Mouse (Mus musculus) urinary bladder, postnatal 10 days (tissue): ENCODE measurements around the gene Prune2.
"Not testable (repeated sequence)": the region's sequence is repeated elsewhere in the genome, so short reads cannot be mapped to it uniquely, and the experiment has no call there.

Experiments
- DNase-seq: peaks from one replicate; pipeline ENCODE4 v3.0.0; 2022; ENCODE audit warnings: low spot score

Prune2 gene

GRCm38 (mm10) chr19:17130544-17130943 lies 174.6 kb downstream of the Prune2 start:
- DNase-seq: no peak

- DNase-seq: no peak
Observed at GRCm38 (mm10) chr19:17136677-17137460, 181.0 kb downstream of the Prune2 start.

GRCm38 (mm10) chr19:17137656-17138055 lies 181.7 kb downstream of the Prune2 start:
- DNase-seq: no peak

- DNase-seq: no peak
Observed at GRCm38 (mm10) chr19:17138144-17138915, 182.4 kb downstream of the Prune2 start.

DNA sequence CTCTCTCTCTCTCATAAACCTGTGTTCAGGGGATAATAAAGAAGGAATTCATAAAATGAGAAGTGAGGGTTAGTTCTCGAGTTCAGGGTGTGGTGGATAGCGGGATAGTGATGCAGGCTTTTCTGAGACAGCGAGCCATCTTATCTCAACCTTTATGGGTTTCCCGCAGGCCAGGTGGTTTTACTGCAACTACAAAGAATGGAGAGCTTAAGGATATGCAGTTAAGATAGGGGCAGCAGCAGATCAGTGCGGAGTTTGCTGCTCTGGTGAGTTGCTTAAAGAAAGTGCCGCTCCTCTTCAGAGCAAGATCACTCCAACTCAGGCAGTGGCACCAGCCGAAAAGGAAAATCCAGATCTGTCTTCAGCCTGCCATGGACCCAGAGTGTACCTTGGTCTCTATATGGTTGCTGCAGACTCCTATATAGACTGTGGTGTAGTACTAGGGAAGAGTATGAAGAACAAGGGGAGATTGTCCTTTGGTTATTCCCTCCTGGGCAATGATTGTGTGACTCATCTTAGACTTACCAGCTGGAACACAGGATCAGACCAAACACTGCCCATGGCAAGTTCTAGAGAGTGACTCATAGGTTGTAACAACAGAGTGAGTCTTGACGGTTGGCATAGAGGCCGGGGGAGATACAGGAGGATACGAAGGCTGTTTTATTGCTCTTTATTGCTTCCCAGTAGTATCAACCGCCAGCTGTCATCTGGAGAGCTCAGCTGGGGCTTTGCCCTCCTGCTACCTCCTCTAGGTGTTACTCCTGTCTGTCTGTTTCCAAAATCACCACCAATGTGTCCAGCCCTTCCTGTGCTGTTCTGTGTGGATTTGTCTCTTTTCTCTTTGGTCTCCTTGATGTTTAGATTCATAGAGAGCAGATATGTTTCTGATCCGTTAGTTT lies 184.3 kb downstream of the Prune2 start:
- DNase-seq: no peak

GRCm38 (mm10) chr19:17143245-17143644 lies 187.3 kb downstream of the Prune2 start:
- DNase-seq: no peak

DNA sequence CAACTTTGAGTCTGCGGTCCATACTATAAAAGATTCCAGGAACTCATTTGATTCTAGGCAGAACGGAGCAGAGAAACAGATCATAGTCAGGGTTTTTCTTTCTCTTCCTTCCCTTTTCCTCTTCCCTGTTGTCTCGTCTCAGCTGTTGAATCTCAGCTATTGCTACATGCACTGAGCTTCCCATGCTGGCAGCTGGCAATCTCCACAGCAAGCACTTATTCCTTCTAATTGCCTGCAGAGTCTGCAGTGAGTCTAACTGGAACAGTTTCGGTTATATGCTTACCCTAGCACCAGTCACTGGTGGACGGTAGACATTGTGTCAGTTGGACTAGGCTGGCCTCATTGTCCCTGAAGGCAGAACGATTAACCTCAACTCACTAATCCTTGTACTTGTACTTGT lies 188.3 kb downstream of the Prune2 start:
- DNase-seq: no peak

GRCm38 (mm10) chr19:17150064-17150463 lies 194.1 kb downstream of the Prune2 start:
- no peak for DNase-seq

GRCm38 (mm10) chr19:17151781-17152180 lies 195.9 kb downstream of the Prune2 start:
- DNase-seq: no peak

DNA sequence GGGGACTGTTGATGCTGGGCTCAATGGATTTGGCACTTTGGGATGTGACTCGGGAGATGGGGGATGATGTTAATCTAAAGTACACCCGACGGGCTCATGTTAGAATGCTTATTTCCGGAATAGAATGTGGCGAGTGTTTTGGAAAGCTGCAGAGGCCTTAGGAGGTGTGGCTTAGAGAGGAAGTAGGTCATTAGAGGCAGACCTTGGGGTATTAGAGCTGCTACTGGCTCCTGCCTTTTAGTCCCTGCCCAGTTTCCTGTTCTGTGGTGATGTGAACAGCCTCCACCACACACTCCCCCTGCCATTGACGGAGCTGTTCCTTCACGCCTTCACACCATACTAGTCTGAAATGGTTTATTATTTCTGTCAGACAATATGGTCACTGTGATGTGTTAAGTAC lies 196.5 kb downstream of the Prune2 start:
- DNase-seq: no peak

DNA sequence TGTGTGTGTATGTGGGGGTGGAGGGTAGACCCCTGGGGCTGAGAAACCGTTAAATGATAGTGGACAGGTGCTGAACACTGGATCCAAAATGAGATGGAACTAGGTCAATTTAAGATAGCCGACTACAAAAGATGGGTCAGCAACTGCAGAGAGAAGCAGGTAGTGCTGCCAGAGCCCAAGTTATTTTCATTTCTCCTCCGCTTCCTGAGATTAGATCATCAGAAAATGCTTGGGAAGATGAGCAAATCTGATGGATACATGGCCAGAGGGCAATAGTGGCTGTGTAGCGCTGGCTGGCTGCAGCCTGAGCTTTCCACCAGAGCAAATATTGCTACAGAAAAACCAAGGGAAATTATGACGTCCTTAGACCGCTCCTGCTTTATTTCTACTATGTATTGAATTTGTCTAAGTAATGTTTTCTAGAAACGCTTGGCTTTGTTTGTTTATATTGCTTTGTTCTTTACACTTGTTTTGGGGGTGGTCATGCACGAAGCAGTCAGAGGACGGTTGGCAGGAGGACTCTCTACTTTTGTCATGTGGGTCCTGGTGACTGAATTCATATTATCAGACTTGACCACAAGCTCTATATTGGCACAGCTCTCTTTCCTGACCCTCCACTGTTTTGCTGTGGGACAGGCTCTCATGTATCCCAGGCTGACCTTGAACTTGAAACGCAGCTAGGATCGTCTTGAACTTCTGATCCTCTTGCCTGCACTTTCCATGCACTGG lies 198.2 kb downstream of the Prune2 start:
- no peak for DNase-seq

DNA sequence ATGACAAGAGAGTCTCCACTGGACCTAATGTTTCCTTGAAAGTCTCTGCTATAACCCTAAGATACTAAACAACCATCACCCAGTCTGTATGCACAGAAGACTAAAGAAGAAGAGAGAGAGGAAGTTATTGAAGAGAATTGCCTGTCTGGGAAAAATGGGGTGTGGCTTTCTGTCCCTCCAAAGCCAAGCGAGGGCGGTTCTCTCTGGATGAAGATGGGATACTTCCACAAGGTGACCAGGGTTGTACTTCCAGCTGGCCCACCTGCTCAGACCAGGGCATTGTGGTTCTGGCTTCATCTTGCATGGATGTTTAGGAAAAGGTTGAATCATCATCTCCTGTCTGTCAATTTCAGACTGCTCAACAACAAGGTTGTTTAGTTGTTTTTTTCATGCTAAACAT lies 199.3 kb downstream of the Prune2 start:
- no peak for DNase-seq

- no peak for DNase-seq
Observed at GRCm38 (mm10) chr19:17159676-17160075, 203.8 kb downstream of the Prune2 start.

- no peak for DNase-seq
Observed at GRCm38 (mm10) chr19:17160231-17160630, 204.3 kb downstream of the Prune2 start.

DNA sequence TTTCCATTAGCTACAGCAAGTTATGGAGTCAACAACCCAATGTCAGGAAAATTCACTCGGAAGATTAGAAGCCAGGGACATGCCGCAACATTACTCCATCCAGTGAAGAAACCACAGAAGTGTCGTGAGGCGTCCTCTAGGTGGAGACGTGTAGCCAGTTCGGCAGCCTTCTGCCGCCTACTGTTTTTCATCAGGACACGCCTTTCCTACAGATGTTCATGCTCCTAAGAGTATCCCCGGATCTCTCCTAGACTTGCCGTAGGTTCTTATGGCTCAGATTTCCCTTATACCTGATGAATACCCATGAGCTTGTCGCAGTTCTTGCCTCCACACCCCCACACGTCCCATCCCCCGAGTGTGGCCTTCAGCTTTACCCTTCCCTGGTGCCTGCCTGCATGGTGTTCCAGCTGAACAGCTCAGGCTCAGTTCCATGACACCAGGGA lies 207.6 kb downstream of the Prune2 start:
- no peak for DNase-seq

GRCm38 (mm10) chr19:17166288-17166687 lies 210.4 kb downstream of the Prune2 start:
- DNase-seq: no peak

GRCm38 (mm10) chr19:17168186-17168585 lies 212.3 kb downstream of the Prune2 start:
- no peak for DNase-seq

DNA sequence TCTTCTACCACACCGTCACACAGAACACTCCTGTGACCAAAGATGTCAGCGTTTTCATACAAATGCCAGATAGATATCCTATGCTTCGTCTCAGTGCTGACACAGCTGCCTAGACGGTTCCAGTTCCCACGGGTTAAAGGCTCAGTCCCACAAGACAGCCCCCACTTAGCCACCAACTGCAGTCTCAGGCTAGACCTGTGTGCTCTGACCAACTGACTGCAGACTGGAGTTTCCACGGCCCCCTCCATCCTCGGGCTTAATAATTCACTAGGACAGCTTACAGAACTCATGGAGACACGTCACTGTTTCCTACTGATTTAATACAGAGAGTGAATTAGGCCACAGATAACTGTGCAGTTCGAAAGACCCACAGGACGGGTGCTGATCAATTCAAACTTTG lies 213.8 kb downstream of the Prune2 start:
- no peak for DNase-seq

GRCm38 (mm10) chr19:17174501-17174900 lies 218.6 kb downstream of the Prune2 start:
- DNase-seq: not testable (repeated sequence)

- DNase-seq: no peak
Observed at GRCm38 (mm10) chr19:17180506-17180905, 224.6 kb downstream of the Prune2 start.

DNA sequence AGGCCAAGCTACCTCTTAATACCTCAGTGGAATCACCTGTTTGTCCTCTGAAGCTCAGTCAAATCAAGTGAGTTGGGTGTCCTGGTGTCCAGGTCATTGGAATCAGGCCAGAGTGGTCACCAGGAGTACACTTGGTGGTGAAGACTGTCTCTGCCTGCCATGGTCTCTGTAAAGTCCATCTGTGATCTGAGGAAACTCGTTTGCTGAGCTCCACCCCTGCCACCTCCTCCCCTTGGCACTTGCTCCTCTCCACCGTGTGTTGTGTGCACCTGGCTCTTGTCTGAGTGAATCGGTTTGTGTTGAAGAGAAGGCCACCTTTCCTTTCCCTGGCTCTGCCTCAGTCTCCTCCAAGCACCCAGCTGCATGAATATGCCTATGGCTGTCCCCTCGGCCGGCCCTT lies 238.8 kb downstream of the Prune2 start:
- no peak for DNase-seq

DNA sequence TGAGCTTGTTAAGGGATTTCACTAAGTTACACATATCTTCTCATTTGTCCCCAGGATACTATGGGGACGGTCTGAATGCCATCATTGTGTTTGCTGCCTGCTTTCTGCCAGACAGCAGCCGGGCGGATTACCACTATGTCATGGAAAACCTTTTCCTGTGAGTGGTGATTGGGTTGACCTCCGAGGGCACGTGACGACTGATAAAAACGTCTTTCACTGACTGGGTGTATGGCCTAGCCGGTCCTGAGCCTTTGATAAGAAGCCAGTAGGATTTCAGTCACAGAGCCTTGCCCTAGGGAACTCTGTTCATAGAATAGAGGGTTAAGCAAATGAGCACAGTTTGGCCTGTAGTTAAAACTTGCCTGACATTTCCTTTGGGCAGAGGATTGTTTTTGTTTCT lies 243.1 kb downstream of the Prune2 start:
- DNase-seq: no peak
